Mouse (Mus musculus) forebrain, embryonic 16.5 days (tissue): Measurements from ENCODE around the gene Katnal1. TPM values are rescaled to one million over a fixed set of nuclear protein-coding genes. Genes with fewer than 3 reads are reported as not detected.

Experiments used
- ATAC-seq: fragments of 200-750 bp; cut with Nextera tagmentation; 2 replicates; pipeline ENCODE4 v1.8.0; 2017; ENCODE audit warnings: mild to moderate bottlenecking, moderate library complexity
- H3K27ac ChIP-seq: fragments of 300-500 bp; sonication (generic); 2 replicates; pipeline ENCODE4 v1.5.1; 2014; ENCODE audit warnings: low read length, control low read depth
- H3K27me3 ChIP-seq: fragments of 300-500 bp; sonication (generic); replicated peaks from 2 replicates; pipeline ENCODE4 v1.6.1; 2014; ENCODE audit warnings: low read length; ENCODE audit not compliant: control insufficient read depth, insufficient read depth
- H3K36me3 ChIP-seq: fragments of 300-500 bp; sonication (generic); 2 replicates; pipeline ENCODE4 v1.6.1; 2014; ENCODE audit not compliant: control insufficient read depth, insufficient read depth
- H3K4me1 ChIP-seq: fragments of 300-500 bp; sonication (generic); replicated peaks from 2 replicates; pipeline ENCODE4 v1.6.1; 2014; ENCODE audit warnings: low read length; ENCODE audit not compliant: control insufficient read depth, insufficient read depth
- H3K4me2 ChIP-seq: fragments of 300-500 bp; sonication (generic); 2 replicates; pipeline ENCODE4 v1.6.1; 2014; ENCODE audit warnings: mild to moderate bottlenecking, low read length, control low read depth
- H3K4me3 ChIP-seq: fragments of 300-500 bp; sonication (generic); replicated peaks from 2 replicates; pipeline ENCODE4 v1.5.1; 2014; ENCODE audit warnings: mild to moderate bottlenecking, low read length, control low read depth
- H3K9ac ChIP-seq: fragments of 300-500 bp; sonication (generic); replicated peaks from 2 replicates; pipeline ENCODE4 v1.6.1; 2014; ENCODE audit warnings: low read depth, low read length, control low read depth
- H3K9me3 ChIP-seq: fragments of 300-500 bp; sonication (generic); 2 replicates; pipeline ENCODE4 v1.6.1; 2016; ENCODE audit warnings: low read length; ENCODE audit not compliant: control insufficient read depth
- WGBS: fragments of 180-500 bp; shearing (Covaris S2); extraction: QIAGEN DNeasy Blood & Tissue Kit; methylation state at CpG from one replicate; pipeline ENCODE4 v1.1.7; 2014; 5-methylcytosine and 5-hydroxymethylcytosine counted together
- polyA plus RNA-seq: library from polyadenylated mRNA; unstranded; fragments of >200 nt; fragmentation: Nextera tagmentation; extraction: Ambion mirVana; gene quantifications from 2 replicates; pipeline ENCODE4 v1.2.1, GENCODE M21; 2015

Katnal1 gene
- polyA plus RNA-seq, 1 experiment from 2014 or later = 44.3 TPM

- no peaks in the 10 kb centered on the region for H3K9me3 ChIP-seq
- H3K4me2 ChIP-seq = no peak overlapping the region
- ATAC-seq = no peak
- no peak overlapping the region for H3K4me3 ChIP-seq
- H3K4me1 ChIP-seq = peaks cover 7% of the 10 kb centered on the region
- 0 out of 2 replicates have a peak, but pooled peaks cover 5% of the 10 kb centered on the region for H3K36me3 ChIP-seq
- H3K27me3 ChIP-seq = no peaks in the 10 kb centered on the region
- WGBS = 87% methylated on average over 5 of the region's 5 CpGs
- H3K27ac ChIP-seq = no peak overlapping the region
- no peak overlapping the region for H3K9ac ChIP-seq
These were observed 6.3 kb downstream of the Katnal1 start for GRCm38 (mm10) chr5:148922773-148923172.

- H3K9me3 ChIP-seq = no peaks in the 10 kb centered on the region
- peaks cover 16% of the 10 kb centered on the region for H3K36me3 ChIP-seq
- no peak overlapping the region for H3K4me3 ChIP-seq
- no peaks in the 10 kb centered on the region for H3K4me1 ChIP-seq
- ATAC-seq = no peak
- no peaks in the 10 kb centered on the region for H3K27me3 ChIP-seq
- no peak overlapping the region for H3K9ac ChIP-seq
- WGBS = 75% methylated on average over 5 of the region's 5 CpGs
- H3K27ac ChIP-seq = no peak overlapping the region
- no peak overlapping the region for H3K4me2 ChIP-seq
These were observed 11.1 kb downstream of the Katnal1 start for GRCm38 (mm10) chr5:148918049-148918448.

GRCm38 (mm10) chr5:148916775-148917174 is 12.3 kb downstream of the Katnal1 start:
- Histone ChIP-seq H3K27me3 (no peaks in the 10 kb centered on the region), H3K27ac (no peak overlapping the region; the same call in 1 of the 2 replicates), H3K36me3 (peaks cover 16% of the 10 kb centered on the region), H3K9ac (no peak overlapping the region), H3K4me3 (no peak overlapping the region), H3K9me3 (no peaks in the 10 kb centered on the region), H3K4me1 (no peaks in the 10 kb centered on the region), H3K4me2 (no peak overlapping the region)
- ATAC-seq = no peak
- 93% methylated on average over 6 of the region's 6 CpGs for WGBS

- Histone ChIP-seq H3K27me3 (no peaks in the 10 kb centered on the region), H3K4me3 (no peak overlapping the region), H3K36me3 (peaks cover 10% of the 10 kb centered on the region), H3K9me3 (no peaks in the 10 kb centered on the region), H3K9ac (no peak overlapping the region), H3K4me2 (no peak overlapping the region), H3K27ac (no peak overlapping the region), H3K4me1 (peaks cover 6% of the 10 kb centered on the region)
- no peak for ATAC-seq
- WGBS = 66% methylated on average over 3 of the region's 3 CpGs
These were observed 16.9 kb downstream of the Katnal1 start for GRCm38 (mm10) chr5:148912262-148912661.

GRCm38 (mm10) chr5:148910066-148910465 is 19.1 kb downstream of the Katnal1 start:
- peaks cover 9% of the 10 kb centered on the region for H3K4me1 ChIP-seq
- no peak overlapping the region for H3K4me3 ChIP-seq
- 99% methylated on average over 4 of the region's 4 CpGs for WGBS
- H3K27me3 ChIP-seq = no peaks in the 10 kb centered on the region
- no peaks in the 10 kb centered on the region for H3K9me3 ChIP-seq
- H3K27ac ChIP-seq = no peak overlapping the region
- no peak overlapping the region for H3K9ac ChIP-seq
- no peak overlapping the region for H3K4me2 ChIP-seq
- H3K36me3 ChIP-seq = peaks cover 5% of the 10 kb centered on the region
- no peak for ATAC-seq

- H3K36me3 ChIP-seq = peaks cover 5% of the 10 kb centered on the region
- H3K9ac ChIP-seq = no peak overlapping the region; the same call in 1 of the 2 replicates
- H3K4me3 ChIP-seq = no peak overlapping the region
- ATAC-seq = no peak
- WGBS = 38% methylated on average over 6 of the region's 6 CpGs
- H3K27me3 ChIP-seq = no peaks in the 10 kb centered on the region
- no peak overlapping the region for H3K27ac ChIP-seq
- no peaks in the 10 kb centered on the region for H3K9me3 ChIP-seq
- peaks cover 9% of the 10 kb centered on the region for H3K4me1 ChIP-seq
- H3K4me2 ChIP-seq = no peak overlapping the region
These were observed 19.7 kb downstream of the Katnal1 start for GRCm38 (mm10) chr5:148909402-148909801.

- no peak overlapping the region for H3K27ac ChIP-seq
- peaks cover 8% of the 10 kb centered on the region for H3K36me3 ChIP-seq
These were observed 20.1 kb downstream of the Katnal1 start for GRCm38 (mm10) chr5:148909057-148909395.

GRCm38 (mm10) chr5:148908191-148909056 is 20.7 kb downstream of the Katnal1 start:
- Histone ChIP-seq H3K4me1 (peaks cover 9% of the 10 kb centered on the region), H3K9ac (no peak overlapping the region), H3K36me3 (peaks cover 6% of the 10 kb centered on the region; the same call in 1 of the 2 replicates), H3K9me3 (no peaks in the 10 kb centered on the region), H3K27ac (peak overlapping the region; percentile 18; the same call in 1 of the 2 replicates), H3K4me3 (no peak overlapping the region), H3K4me2 (no peak overlapping the region), H3K27me3 (no peaks in the 10 kb centered on the region)
- 61% methylated on average over 17 of the region's 17 CpGs for WGBS
- ATAC-seq = 0 out of 2 replicates have a peak, but pooled peaks have one; percentile 11

More at GRCm38 (mm10) chr5:148909057-148909395, 20.1 kb downstream of the Katnal1 start:
- Histone ChIP-seq H3K4me2 (no peak overlapping the region), H3K27me3 (no peaks in the 10 kb centered on the region), H3K9me3 (no peaks in the 10 kb centered on the region), H3K4me1 (peaks cover 9% of the 10 kb centered on the region), H3K4me3 (no peak overlapping the region), H3K9ac (no peak overlapping the region; the same call in 1 of the 2 replicates)
- ATAC-seq = peak; percentile 15; the same call in 1 of the 2 replicates
- 25% methylated on average over 7 of the region's 7 CpGs for WGBS

- 79% methylated on average over 4 of the region's 4 CpGs for WGBS
- Histone ChIP-seq H3K27ac (no peak overlapping the region), H3K9me3 (no peaks in the 10 kb centered on the region), H3K27me3 (no peaks in the 10 kb centered on the region), H3K4me1 (peaks cover 9% of the 10 kb centered on the region), H3K36me3 (peaks cover 10% of the 10 kb centered on the region; the same call in 1 of the 2 replicates), H3K4me2 (no peak overlapping the region), H3K9ac (no peak overlapping the region), H3K4me3 (no peak overlapping the region)
- no peak for ATAC-seq
These were observed 22.8 kb downstream of the Katnal1 start for GRCm38 (mm10) chr5:148906305-148906704.
